Mouse (Mus musculus): ENCODE data around the gene Ccl2.

DNA sequence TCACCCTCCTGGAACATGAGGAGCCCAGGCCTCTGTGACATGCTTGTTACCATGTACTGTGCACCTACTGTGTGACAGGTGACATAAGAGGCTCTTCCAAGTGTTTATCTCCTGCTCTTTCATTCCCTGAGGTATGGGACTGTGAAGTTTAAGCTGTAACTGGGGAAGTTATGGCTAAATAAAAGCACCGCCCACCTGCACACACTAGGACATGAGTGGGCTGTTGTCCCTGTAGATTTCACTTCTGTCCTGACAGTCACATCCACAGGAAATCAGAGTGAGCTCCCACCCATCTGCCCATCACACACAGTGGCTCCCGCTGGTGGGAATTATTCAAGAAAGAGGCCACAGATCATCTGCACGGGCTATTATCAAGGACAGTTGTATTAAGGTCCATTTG lies 25.3 kb upstream of the Ccl2 start:
- no peak for TF ChIP-seq EP300 (IDR thresholded peaks at IDR 0.05; ENCODE audit: low read depth)
- no peak for TF ChIP-seq CTCF (IDR thresholded peaks at IDR 0.05; ENCODE audit: low read depth)

All from liver, postnatal 0 days (tissue).